Mouse (Mus musculus) stomach, embryonic 16.5 days (tissue): Measurements from ENCODE around the gene Tbxas1. TPM values are rescaled to one million over a fixed set of nuclear protein-coding genes. Genes with fewer than 3 reads are reported as not detected.

ENCODE experiments used
- ATAC-seq: fragments of 200-750 bp; cut with Nextera tagmentation; 2 replicates; pipeline ENCODE4 v1.8.0; 2017; ENCODE audit warnings: moderate number of reproducible peaks, moderate TSS enrichment; ENCODE audit not compliant: insufficient read depth, low FRiP score
- H3K27ac ChIP-seq: fragments of 300-500 bp; sonication (generic); 2 replicates; pipeline ENCODE4 v1.5.1; 2014; ENCODE audit warnings: low read length
- H3K27me3 ChIP-seq: fragments of 300-500 bp; sonication (generic); 2 replicates; pipeline ENCODE4 v1.6.1; 2014; ENCODE audit warnings: low read length, control low read depth, mixed read lengths; ENCODE audit not compliant: control insufficient read depth, insufficient read depth
- H3K36me3 ChIP-seq: fragments of 300-500 bp; sonication (generic); 2 replicates; pipeline ENCODE4 v1.6.1; 2014; ENCODE audit warnings: low read length; ENCODE audit not compliant: control insufficient read depth, insufficient read depth
- H3K4me1 ChIP-seq: fragments of 300-500 bp; sonication (generic); 2 replicates; pipeline ENCODE4 v1.6.1; 2014; ENCODE audit warnings: low read length, control low read depth, mixed read lengths; ENCODE audit not compliant: control insufficient read depth, insufficient read depth
- H3K4me2 ChIP-seq: fragments of 300-500 bp; sonication (generic); 2 replicates; pipeline ENCODE4 v1.6.1; 2014; ENCODE audit warnings: low read depth, low read length, mixed read lengths
- H3K4me3 ChIP-seq: fragments of 300-500 bp; sonication (generic); replicated peaks from 2 replicates; pipeline ENCODE4 v1.5.1; 2014; ENCODE audit warnings: mild to moderate bottlenecking, low read length
- H3K9ac ChIP-seq: fragments of 300-500 bp; sonication (generic); 2 replicates; pipeline ENCODE4 v1.6.1; 2014; ENCODE audit warnings: low read length
- H3K9me3 ChIP-seq: fragments of 300-500 bp; sonication (generic); replicated peaks from 2 replicates; pipeline ENCODE4 v1.6.1; 2016; ENCODE audit warnings: low read length, control low read depth; ENCODE audit not compliant: control insufficient read depth
- WGBS: fragments of 180-500 bp; shearing (Covaris S2); extraction: QIAGEN DNeasy Blood & Tissue Kit; methylation state at CpG from one replicate; pipeline ENCODE4 v1.1.7; 2014; 5-methylcytosine and 5-hydroxymethylcytosine counted together
- polyA plus RNA-seq: library from polyadenylated mRNA; unstranded; fragments of >200 nt; fragmentation: Nextera tagmentation; extraction: Ambion mirVana; gene quantifications from 2 replicates; pipeline ENCODE4 v1.2.1, GENCODE M21; 2015

The Tbxas1 gene
- polyA plus RNA-seq, 1 experiment from 2014 or later: 4.4 TPM

DNA sequence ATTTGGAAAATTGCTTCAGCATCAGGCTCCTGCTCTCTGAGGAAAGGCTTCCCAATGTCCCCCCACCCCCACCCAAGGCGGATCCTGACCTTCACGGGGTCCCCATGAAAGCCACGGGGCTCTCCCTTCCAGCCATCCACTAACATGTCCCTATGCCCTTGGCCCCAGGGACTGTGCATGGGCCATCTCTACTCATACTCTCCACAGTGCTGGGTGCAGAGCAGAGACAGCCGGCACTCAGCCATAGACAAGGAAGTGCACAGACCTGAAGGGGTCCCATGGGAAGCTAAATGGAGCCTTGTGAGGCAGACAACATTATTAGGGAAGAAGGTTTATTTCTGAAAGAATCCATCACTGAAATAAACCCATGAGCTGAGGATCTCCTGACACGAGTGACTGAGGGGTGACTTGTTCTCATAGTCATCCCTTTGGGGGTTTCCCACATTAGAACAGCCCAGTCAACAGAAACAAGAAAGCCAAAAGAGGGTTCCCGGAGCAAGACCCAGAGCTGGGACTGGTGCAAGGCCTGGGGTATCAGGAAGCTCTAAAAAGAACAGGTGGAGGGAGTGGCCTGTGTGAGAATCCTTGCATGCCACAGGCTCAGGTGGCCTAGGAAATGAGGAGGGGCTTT lies 179.8 kb downstream of the Tbxas1 start:
- Histone ChIP-seq H3K9ac (no peak overlapping the region), H3K4me2 (no peak overlapping the region), H3K36me3 (no peaks in the 10 kb centered on the region), H3K27ac (no peak overlapping the region), H3K27me3 (no peaks in the 10 kb centered on the region), H3K4me1 (peaks cover 22% of the 10 kb centered on the region), H3K9me3 (no peaks in the 10 kb centered on the region), H3K4me3 (no peak overlapping the region)
- no peak for ATAC-seq
- 76% methylated on average over 6 of the region's 6 CpGs for WGBS

- Histone ChIP-seq H3K9ac (peak overlapping the region; percentile 34), H3K27ac (no peak overlapping the region), H3K4me3 (no peak overlapping the region), H3K9me3 (no peaks in the 10 kb centered on the region), H3K4me1 (peaks cover 18% of the 10 kb centered on the region), H3K36me3 (no peaks in the 10 kb centered on the region), H3K27me3 (no peaks in the 10 kb centered on the region), H3K4me2 (no peak overlapping the region)
- no peak for ATAC-seq
- 48% methylated on average over 7 of the region's 7 CpGs for WGBS
Observed at GRCm38 (mm10) chr6:39055831-39056261, 180.6 kb downstream of the Tbxas1 start.

DNA sequence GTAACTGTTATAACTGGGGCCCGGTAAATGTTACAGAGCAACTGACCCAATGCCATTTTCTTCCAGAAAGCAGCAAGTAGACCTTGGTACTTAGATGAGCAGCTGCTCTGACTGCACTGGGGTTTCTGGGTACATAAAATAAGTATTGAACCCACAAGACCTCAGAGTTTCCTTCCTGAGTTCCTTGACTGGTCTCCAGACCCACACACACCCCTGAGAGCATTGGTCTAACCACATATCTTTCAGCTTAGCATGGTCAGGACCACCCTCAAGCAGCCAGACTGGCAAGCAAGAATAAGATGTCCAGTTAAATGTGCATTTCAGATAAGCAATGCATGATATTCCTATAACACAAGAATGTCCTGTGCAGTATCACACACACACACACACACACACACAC lies 182.0 kb downstream of the Tbxas1 start:
- Histone ChIP-seq H3K4me1 (peaks cover 20% of the 10 kb centered on the region), H3K9me3 (no peaks in the 10 kb centered on the region), H3K27ac (no peak overlapping the region), H3K9ac (no peak overlapping the region), H3K4me2 (no peak overlapping the region), H3K4me3 (no peak overlapping the region), H3K36me3 (no peaks in the 10 kb centered on the region), H3K27me3 (no peaks in the 10 kb centered on the region)
- no peak for ATAC-seq
- 77% methylated on average over 1 of the region's 1 CpGs for WGBS

DNA sequence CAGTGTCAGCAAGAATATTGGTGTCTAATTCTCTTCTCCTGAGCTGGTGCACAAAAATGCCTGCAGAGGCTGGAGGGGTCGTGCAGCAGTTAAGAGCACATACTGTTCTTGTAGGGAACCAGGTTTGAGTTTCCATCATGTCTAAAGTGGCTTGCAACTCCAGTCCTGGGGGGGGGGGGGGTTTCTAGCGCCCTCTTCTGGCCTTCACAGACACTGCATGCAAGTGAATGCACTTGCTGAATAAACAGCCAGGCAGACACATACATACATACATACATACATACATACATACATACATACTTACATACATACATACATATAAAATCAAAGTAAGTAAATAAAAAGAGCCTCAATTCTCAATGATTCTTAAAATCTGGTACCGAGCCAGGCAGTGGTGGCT lies 183.2 kb downstream of the Tbxas1 start:
- no peak overlapping the region for H3K4me3 ChIP-seq
- no peak overlapping the region for H3K27ac ChIP-seq
- no peaks in the 10 kb centered on the region for H3K36me3 ChIP-seq
- H3K9me3 ChIP-seq: no peaks in the 10 kb centered on the region
- H3K4me2 ChIP-seq: no peak overlapping the region
- H3K9ac ChIP-seq: no peak overlapping the region
- H3K4me1 ChIP-seq: peaks cover 20% of the 10 kb centered on the region
- no peaks in the 10 kb centered on the region for H3K27me3 ChIP-seq
- no peak for ATAC-seq
- 48% methylated on average over 3 of the region's 3 CpGs for WGBS

GRCm38 (mm10) chr6:39058936-39059335 lies 183.7 kb downstream of the Tbxas1 start:
- H3K27ac ChIP-seq: peak overlapping the region; percentile 64
- no peaks in the 10 kb centered on the region for H3K27me3 ChIP-seq
- 19% methylated on average over 3 of the region's 3 CpGs for WGBS
- no peaks in the 10 kb centered on the region for H3K9me3 ChIP-seq
- H3K4me1 ChIP-seq: peaks cover 20% of the 10 kb centered on the region
- no peaks in the 10 kb centered on the region for H3K36me3 ChIP-seq
- H3K4me3 ChIP-seq: no peak overlapping the region
- no peak overlapping the region for H3K4me2 ChIP-seq
- H3K9ac ChIP-seq: no peak overlapping the region
- ATAC-seq: no peak

DNA sequence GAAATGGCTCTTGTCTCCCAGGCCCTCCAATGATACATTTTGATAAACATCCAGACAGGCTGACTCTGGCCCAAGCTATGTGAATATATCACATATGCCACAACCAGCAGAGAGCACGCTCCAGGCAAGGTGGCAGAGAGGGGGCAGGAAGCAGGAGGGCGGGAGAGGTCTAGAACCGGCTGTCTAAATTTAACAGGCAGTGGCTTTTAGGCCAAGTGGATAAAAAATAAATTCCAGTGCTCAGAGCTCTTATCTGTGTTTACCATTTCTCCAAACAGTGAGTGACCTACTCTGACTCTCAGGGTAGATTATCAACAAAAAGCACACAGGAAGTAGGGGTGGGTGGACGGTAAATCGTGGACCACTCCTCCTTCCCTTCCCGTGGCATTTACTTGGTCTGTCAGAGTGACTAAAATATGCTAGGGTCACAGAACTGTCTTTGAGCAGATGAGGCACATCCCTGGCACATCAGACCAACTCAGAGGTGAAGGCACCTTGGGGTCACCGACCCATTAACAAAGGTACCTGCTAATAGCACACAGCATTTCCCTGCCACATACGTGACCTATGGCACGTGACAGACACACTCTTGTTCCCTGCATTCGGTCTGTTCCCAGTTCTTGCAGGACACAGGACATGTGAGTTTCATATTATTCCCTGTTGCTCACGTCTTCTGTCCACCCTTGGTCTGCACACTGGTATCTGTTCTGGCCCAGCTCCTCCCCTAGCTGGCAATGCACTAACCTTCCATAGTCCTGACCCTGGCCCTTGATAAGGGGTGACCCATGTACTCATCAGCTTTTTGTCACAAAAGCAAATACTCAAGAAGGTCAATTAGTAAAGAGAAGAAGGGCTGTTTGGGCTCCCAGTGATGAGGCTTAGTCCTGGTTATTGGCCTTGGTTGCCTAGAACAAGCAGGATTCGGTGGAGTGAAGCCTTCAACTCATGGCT lies 184.6 kb downstream of the Tbxas1 start:
- peak overlapping the region; percentile 64 for H3K27ac ChIP-seq
- peaks cover 20% of the 10 kb centered on the region for H3K4me1 ChIP-seq
- ATAC-seq: peak; percentile 51; the same call in 1 of the 2 replicates
- H3K36me3 ChIP-seq: no peaks in the 10 kb centered on the region
- no peaks in the 10 kb centered on the region for H3K9me3 ChIP-seq
- no peaks in the 10 kb centered on the region for H3K27me3 ChIP-seq
- 29% methylated on average over 12 of the region's 12 CpGs for WGBS
- no peak overlapping the region for H3K4me3 ChIP-seq
- no peak overlapping the region for H3K4me2 ChIP-seq
- no peak overlapping the region for H3K9ac ChIP-seq

DNA sequence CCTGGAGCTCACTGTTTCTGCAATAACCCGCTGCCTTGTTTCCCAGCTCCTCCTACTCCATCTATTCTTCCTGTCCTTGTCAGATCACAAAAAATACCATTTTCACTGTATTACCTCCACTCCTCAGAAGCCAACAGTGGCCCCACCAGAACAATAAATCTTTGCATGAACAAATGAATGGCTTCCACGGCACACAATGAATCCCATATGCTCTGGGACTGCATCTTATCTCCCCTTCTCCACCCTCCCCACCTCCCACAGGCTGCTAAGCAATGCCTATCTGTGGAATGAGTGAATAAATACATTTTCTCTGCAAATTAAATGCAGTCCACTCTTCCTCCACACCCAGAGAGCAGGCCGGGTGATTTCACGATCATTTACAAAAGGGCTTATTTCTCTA lies 186.0 kb downstream of the Tbxas1 start:
- Histone ChIP-seq H3K4me1 (peaks cover 16% of the 10 kb centered on the region), H3K4me2 (no peak overlapping the region), H3K9me3 (no peaks in the 10 kb centered on the region), H3K27ac (0 out of 2 replicates have a peak overlapping the region, but pooled peaks have one; percentile 21), H3K4me3 (no peak overlapping the region), H3K27me3 (no peaks in the 10 kb centered on the region), H3K36me3 (no peaks in the 10 kb centered on the region), H3K9ac (no peak overlapping the region)
- ATAC-seq: no peak
- 25% methylated on average over 4 of the region's 4 CpGs for WGBS

GRCm38 (mm10) chr6:39063541-39063940 lies 188.3 kb downstream of the Tbxas1 start:
- WGBS: 56% methylated on average over 2 of the region's 2 CpGs
- H3K4me2 ChIP-seq: no peak overlapping the region
- peaks cover 19% of the 10 kb centered on the region for H3K4me1 ChIP-seq
- H3K27ac ChIP-seq: no peak overlapping the region
- no peaks in the 10 kb centered on the region for H3K27me3 ChIP-seq
- no peak overlapping the region for H3K4me3 ChIP-seq
- no peaks in the 10 kb centered on the region for H3K36me3 ChIP-seq
- H3K9me3 ChIP-seq: no peaks in the 10 kb centered on the region
- no peak for ATAC-seq
- H3K9ac ChIP-seq: no peak overlapping the region

GRCm38 (mm10) chr6:39066935-39067578 lies 191.9 kb downstream of the Tbxas1 start:
- Histone ChIP-seq H3K9ac (peak overlapping the region; percentile 40; the same call in 1 of the 2 replicates), H3K27ac (no peak overlapping the region), H3K4me1 (peaks cover 3% of the 10 kb centered on the region; the same call in 1 of the 2 replicates), H3K36me3 (no peaks in the 10 kb centered on the region), H3K9me3 (no peaks in the 10 kb centered on the region), H3K27me3 (no peaks in the 10 kb centered on the region), H3K4me2 (no peak overlapping the region), H3K4me3 (no peak overlapping the region)
- peak; percentile 74 for ATAC-seq
- WGBS: 43% methylated on average over 12 of the region's 12 CpGs
